Mouse (Mus musculus) hindbrain, embryonic 15.5 days (tissue): ENCODE results near the gene Sh2d7. TPM values are rescaled to one million over a fixed set of nuclear protein-coding genes. Genes with fewer than 3 reads are reported as not detected.
A peak's percentile ranks its signal among the peaks of the same experiment; 100 is the strongest.

Source experiments
- ATAC-seq: fragments of 200-750 bp; cut with Nextera tagmentation; 2 replicates; pipeline ENCODE4 v1.8.0; 2017; ENCODE audit warnings: low read depth, moderate number of reproducible peaks, moderate TSS enrichment; ENCODE audit not compliant: low FRiP score
- H3K27ac ChIP-seq: fragments of 300-500 bp; sonication (generic); replicated peaks from 2 replicates; pipeline ENCODE4 v1.5.1; 2015; ENCODE audit warnings: mild to moderate bottlenecking, inconsistent platforms
- H3K27me3 ChIP-seq: fragments of 300-500 bp; sonication (generic); 2 replicates; pipeline ENCODE4 v1.6.1; 2015; ENCODE audit warnings: control low read depth, inconsistent platforms
- H3K36me3 ChIP-seq: fragments of 300-500 bp; sonication (generic); 2 replicates; pipeline ENCODE4 v1.6.1; 2015; ENCODE audit warnings: control low read depth, inconsistent platforms
- H3K4me1 ChIP-seq: fragments of 300-500 bp; sonication (generic); replicated peaks from 2 replicates; pipeline ENCODE4 v1.6.1; 2015; ENCODE audit warnings: control low read depth, inconsistent platforms
- H3K4me2 ChIP-seq: fragments of 300-500 bp; sonication (generic); 2 replicates; pipeline ENCODE4 v1.6.1; 2015; ENCODE audit warnings: moderate library complexity, mild to moderate bottlenecking, inconsistent platforms
- H3K4me3 ChIP-seq: fragments of 300-500 bp; sonication (generic); 2 replicates; pipeline ENCODE4 v1.5.1; 2015; ENCODE audit warnings: mild to moderate bottlenecking, inconsistent platforms
- H3K9ac ChIP-seq: fragments of 300-500 bp; sonication (generic); 2 replicates; pipeline ENCODE4 v1.6.1; 2015; ENCODE audit warnings: inconsistent platforms
- H3K9me3 ChIP-seq: fragments of 300-500 bp; sonication (generic); 2 replicates; pipeline ENCODE4 v1.6.1; 2016; ENCODE audit warnings: control low read depth, inconsistent platforms
- WGBS: fragments of 180-500 bp; shearing (Covaris S2); methylation state at CpG from one replicate; pipeline ENCODE4 v1.1.7; 2015; 5-methylcytosine and 5-hydroxymethylcytosine counted together
- polyA plus RNA-seq: library from polyadenylated mRNA; unstranded; fragments of >200 nt; fragmentation: Nextera tagmentation; extraction: Ambion mirVana; gene quantifications from 2 replicates; pipeline ENCODE4 v1.2.1, GENCODE M21; 2015

The Sh2d7 gene
- polyA plus RNA-seq, 1 experiment from 2014 or later: not detected

DNA sequence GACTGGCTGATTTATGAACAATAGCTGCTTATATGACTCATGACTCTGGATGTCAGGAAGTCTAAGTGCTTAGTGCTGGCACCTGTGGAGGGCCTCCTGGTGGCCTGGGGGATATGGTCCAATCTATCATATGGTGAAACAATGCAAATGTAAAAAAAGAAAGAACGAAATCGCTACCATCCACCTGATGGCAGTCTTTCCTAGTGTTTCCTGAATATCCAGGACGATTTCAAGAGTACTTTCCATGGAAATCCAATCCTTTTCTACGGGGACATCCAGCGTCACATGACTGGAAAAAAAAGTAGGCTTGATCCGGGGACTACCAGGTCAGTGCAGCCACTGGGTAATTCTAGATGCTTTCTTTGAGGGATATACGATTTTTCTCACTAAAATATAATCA lies 11.1 kb upstream of the Sh2d7 start:
- peaks cover 3% of the 10 kb centered on the region; the same call in 1 of the 2 replicates for H3K4me1 ChIP-seq
- no peak overlapping the region for H3K9ac ChIP-seq
- no peak for ATAC-seq
- no peaks in the 10 kb centered on the region for H3K9me3 ChIP-seq
- 76% methylated on average over 7 of the region's 7 CpGs for WGBS
- no peak overlapping the region for H3K27ac ChIP-seq
- H3K4me2 ChIP-seq: no peak overlapping the region
- H3K27me3 ChIP-seq: no peaks in the 10 kb centered on the region
- H3K36me3 ChIP-seq: no peaks in the 10 kb centered on the region
- no peak overlapping the region for H3K4me3 ChIP-seq

GRCm38 (mm10) chr9:54529950-54530349 lies 8.8 kb upstream of the Sh2d7 start:
- no peak overlapping the region for H3K4me2 ChIP-seq
- H3K36me3 ChIP-seq: no peaks in the 10 kb centered on the region
- H3K4me3 ChIP-seq: no peak overlapping the region
- peaks cover 20% of the 10 kb centered on the region for H3K4me1 ChIP-seq
- no peak for ATAC-seq
- no peak overlapping the region for H3K9ac ChIP-seq
- H3K27me3 ChIP-seq: no peaks in the 10 kb centered on the region
- no peak overlapping the region for H3K27ac ChIP-seq
- WGBS: 63% methylated on average over 2 of the region's 2 CpGs
- no peaks in the 10 kb centered on the region for H3K9me3 ChIP-seq

DNA sequence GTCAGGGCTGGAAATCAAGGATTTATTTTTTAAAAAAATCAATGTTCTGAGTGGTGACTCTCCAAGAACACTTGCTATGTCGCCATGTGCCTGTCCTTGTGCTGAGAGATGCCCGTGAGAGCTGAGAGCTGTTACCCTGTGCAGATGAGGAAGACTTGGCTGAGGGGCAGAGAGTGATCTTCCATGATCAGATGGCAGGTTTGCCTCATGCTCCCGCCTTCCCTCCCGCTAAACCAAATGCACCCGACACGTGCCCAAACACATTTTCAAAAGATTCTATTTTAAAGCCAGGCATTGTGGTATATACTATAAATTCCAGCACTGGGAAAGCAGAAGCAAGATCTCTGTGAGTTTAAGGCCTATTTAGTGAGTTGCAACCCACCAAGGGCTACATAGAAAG lies 7.9 kb upstream of the Sh2d7 start:
- no peak overlapping the region for H3K27ac ChIP-seq
- 94% methylated on average over 6 of the region's 6 CpGs for WGBS
- no peaks in the 10 kb centered on the region for H3K36me3 ChIP-seq
- H3K9me3 ChIP-seq: no peaks in the 10 kb centered on the region
- no peak overlapping the region for H3K9ac ChIP-seq
- no peak overlapping the region for H3K4me3 ChIP-seq
- H3K4me2 ChIP-seq: no peak overlapping the region
- no peaks in the 10 kb centered on the region for H3K27me3 ChIP-seq
- peaks cover 20% of the 10 kb centered on the region for H3K4me1 ChIP-seq
- no peak for ATAC-seq

DNA sequence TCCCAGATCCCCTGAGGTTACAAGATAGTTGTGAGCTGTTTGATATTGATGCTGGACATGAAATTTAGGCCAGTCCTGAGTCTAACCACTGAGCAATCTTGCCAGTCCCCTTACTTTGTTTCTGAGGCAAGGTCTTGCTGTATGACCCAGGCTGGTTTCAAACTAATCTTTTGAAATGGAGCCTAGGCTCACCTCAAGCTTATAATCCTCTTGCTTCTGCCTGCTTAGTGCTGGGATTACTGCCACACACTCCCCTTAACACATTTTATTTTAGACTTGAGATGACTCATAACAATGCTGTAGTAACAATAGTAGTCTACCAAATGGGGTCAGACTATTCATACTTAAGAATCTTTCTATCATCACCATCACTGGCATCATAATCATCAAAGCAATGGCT lies 7.4 kb upstream of the Sh2d7 start:
- Histone ChIP-seq H3K27ac (no peak overlapping the region), H3K36me3 (no peaks in the 10 kb centered on the region), H3K4me3 (no peak overlapping the region), H3K27me3 (no peaks in the 10 kb centered on the region), H3K9me3 (no peaks in the 10 kb centered on the region), H3K4me2 (no peak overlapping the region), H3K4me1 (peaks cover 20% of the 10 kb centered on the region), H3K9ac (no peak overlapping the region)
- ATAC-seq: no peak

- no peak for ATAC-seq
- 75% methylated on average over 2 of the region's 2 CpGs for WGBS
Measured at GRCm38 (mm10) chr9:54532926-54533325, 5.9 kb upstream of the Sh2d7 start.

GRCm38 (mm10) chr9:54533975-54534374 lies 4.8 kb upstream of the Sh2d7 start:
- Histone ChIP-seq H3K36me3 (no peaks in the 10 kb centered on the region), H3K27me3 (no peaks in the 10 kb centered on the region), H3K9me3 (no peaks in the 10 kb centered on the region), H3K9ac (no peak overlapping the region), H3K4me3 (no peak overlapping the region), H3K4me2 (no peak overlapping the region), H3K27ac (peak overlapping the region; percentile 63; the same call in 1 of the 2 replicates), H3K4me1 (peaks cover 28% of the 10 kb centered on the region)
- WGBS: 25% methylated on average over 5 of the region's 5 CpGs
- peak; percentile 87 for ATAC-seq

More at GRCm38 (mm10) chr9:54532926-54533325, 5.9 kb upstream of the Sh2d7 start:
- Histone ChIP-seq H3K9me3 (no peaks in the 10 kb centered on the region), H3K4me3 (no peak overlapping the region), H3K36me3 (no peaks in the 10 kb centered on the region), H3K27me3 (no peaks in the 10 kb centered on the region), H3K4me2 (no peak overlapping the region), H3K9ac (no peak overlapping the region), H3K27ac (no peak overlapping the region; the same call in 1 of the 2 replicates), H3K4me1 (peaks cover 28% of the 10 kb centered on the region)

DNA sequence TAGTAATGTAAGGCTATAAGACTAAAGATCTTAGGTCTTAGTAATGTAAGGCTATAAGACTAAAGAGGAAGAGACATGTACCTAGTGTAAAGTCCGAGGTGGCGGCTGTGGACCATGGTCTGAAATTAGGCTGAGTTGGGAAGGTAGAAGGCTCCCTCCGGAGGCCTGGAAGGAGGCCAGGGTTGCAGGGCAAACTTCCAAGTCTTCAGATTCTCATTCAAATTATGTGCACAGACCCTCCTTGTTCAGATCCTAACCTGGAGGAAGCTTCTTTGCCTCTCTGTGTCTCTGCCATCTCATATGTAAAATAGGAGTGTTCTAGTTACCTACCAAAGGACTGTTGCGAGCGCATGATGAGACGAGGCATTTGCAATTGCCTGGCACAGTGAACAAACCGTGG lies 2.5 kb upstream of the Sh2d7 start:
- ATAC-seq: no peak

DNA sequence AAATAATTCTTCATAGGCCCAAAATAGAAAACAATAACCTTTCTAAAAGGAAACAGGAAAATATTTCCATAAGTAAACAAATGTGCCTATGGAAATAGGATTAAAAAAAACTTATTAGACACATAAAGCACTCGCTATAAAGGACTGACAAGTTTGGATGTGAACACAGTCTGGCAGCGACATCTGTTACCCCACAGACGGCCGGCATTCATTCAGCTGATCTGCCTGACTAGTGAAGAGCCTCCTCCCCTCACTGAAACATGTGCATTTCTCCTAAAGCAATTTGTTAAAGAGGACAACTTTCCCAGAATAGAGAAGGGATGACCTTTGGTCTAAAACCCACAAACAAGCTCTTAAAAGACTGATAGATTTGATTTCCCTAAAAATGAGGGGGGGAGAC lies 1.8 kb upstream of the Sh2d7 start:
- Histone ChIP-seq H3K4me1 (peaks cover 28% of the 10 kb centered on the region), H3K9ac (no peak overlapping the region), H3K4me2 (no peak overlapping the region), H3K27me3 (no peaks in the 10 kb centered on the region), H3K9me3 (no peaks in the 10 kb centered on the region), H3K36me3 (no peaks in the 10 kb centered on the region), H3K27ac (0 out of 2 replicates have a peak overlapping the region, but pooled peaks have one; percentile 30), H3K4me3 (no peak overlapping the region)
- WGBS: 15% methylated on average over 4 of the region's 4 CpGs
- ATAC-seq: no peak

More for the DNA sequence above, 2.5 kb upstream of the Sh2d7 start:
- Histone ChIP-seq H3K4me2 (no peak overlapping the region), H3K27ac (0 out of 2 replicates have a peak overlapping the region, but pooled peaks have one; percentile 10), H3K27me3 (no peaks in the 10 kb centered on the region), H3K9ac (no peak overlapping the region), H3K4me3 (no peak overlapping the region), H3K4me1 (peaks cover 28% of the 10 kb centered on the region), H3K36me3 (no peaks in the 10 kb centered on the region), H3K9me3 (no peaks in the 10 kb centered on the region)
- 52% methylated on average over 7 of the region's 7 CpGs for WGBS

GRCm38 (mm10) chr9:54537480-54537879 lies 1.3 kb upstream of the Sh2d7 start:
- Histone ChIP-seq H3K4me1 (peaks cover 27% of the 10 kb centered on the region), H3K4me3 (no peak overlapping the region), H3K27ac (0 out of 2 replicates have a peak overlapping the region, but pooled peaks have one; percentile 30), H3K9ac (no peak overlapping the region), H3K27me3 (no peaks in the 10 kb centered on the region), H3K9me3 (no peaks in the 10 kb centered on the region), H3K36me3 (no peaks in the 10 kb centered on the region), H3K4me2 (no peak overlapping the region)
- 72% methylated on average over 3 of the region's 3 CpGs for WGBS
- no peak for ATAC-seq

- 94% methylated on average over 3 of the region's 3 CpGs for whole genome bisulfite sequencing
- H3K36me3 ChIP-seq: no peaks in the 10 kb centered on the region
- no peak overlapping the region for H3K4me3 ChIP-seq
- H3K27me3 ChIP-seq: no peaks in the 10 kb centered on the region
- no peak overlapping the region for H3K27ac ChIP-seq
- H3K4me1 ChIP-seq: peaks cover 20% of the 10 kb centered on the region
- no peak for ATAC-seq
- no peak overlapping the region for H3K9ac ChIP-seq
- H3K9me3 ChIP-seq: no peaks in the 10 kb centered on the region
- H3K4me2 ChIP-seq: no peak overlapping the region
Measured at GRCm38 (mm10) chr9:54538244-54538643, 540 bp upstream of the Sh2d7 start.

GRCm38 (mm10) chr9:54540801-54541200 lies 2.0 kb downstream of the Sh2d7 start:
- no peak overlapping the region for H3K4me2 ChIP-seq
- no peaks in the 10 kb centered on the region for H3K36me3 ChIP-seq
- H3K9me3 ChIP-seq: no peaks in the 10 kb centered on the region
- WGBS: 79% methylated on average over 5 of the region's 5 CpGs
- H3K4me3 ChIP-seq: no peak overlapping the region
- H3K4me1 ChIP-seq: peaks cover 8% of the 10 kb centered on the region; the same call in 1 of the 2 replicates
- no peak overlapping the region for H3K9ac ChIP-seq
- H3K27ac ChIP-seq: no peak overlapping the region
- no peak for ATAC-seq
- H3K27me3 ChIP-seq: no peaks in the 10 kb centered on the region

DNA sequence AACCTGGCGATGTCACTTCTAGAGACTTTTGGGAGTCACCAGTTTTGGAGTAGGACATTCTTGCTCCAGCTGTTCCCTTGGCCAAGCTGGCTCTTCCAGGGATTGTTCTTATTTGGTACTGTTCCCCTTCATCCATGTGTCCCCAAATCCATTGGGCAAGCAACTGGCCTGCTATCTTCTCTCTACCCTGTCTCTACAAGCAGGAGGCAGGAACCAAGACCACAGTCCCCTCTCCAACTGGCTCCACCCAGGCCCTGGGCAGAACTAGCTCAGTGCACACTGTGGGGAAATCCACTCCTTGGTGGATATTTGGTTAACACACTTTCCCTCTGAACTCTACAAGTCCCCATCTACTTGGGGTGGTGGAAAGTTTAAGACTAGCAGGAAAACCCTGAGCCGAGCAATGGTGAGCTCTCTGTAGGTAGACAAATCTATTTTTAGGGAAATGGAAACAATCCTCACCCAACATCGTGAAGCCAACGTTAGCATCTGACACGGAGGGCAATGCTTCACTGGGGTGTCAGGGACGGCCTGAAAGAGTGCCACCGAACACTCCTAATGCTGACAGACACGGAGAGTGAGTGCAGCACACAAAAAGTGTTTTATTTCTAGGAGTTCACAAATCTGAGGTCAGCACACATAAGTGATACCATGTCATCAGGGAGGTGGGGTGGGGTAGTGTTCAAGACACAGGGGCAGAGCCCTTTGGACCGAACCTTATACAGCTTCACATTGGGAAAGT lies 5.6 kb downstream of the Sh2d7 start:
- Histone ChIP-seq H3K4me3 (no peak overlapping the region), H3K27me3 (no peaks in the 10 kb centered on the region), H3K9ac (no peak overlapping the region), H3K9me3 (no peaks in the 10 kb centered on the region), H3K27ac (no peak overlapping the region), H3K4me2 (no peak overlapping the region), H3K4me1 (no peaks in the 10 kb centered on the region), H3K36me3 (0 out of 2 replicates have a peak, but pooled peaks cover 5% of the 10 kb centered on the region)
- WGBS: 87% methylated on average over 9 of the region's 9 CpGs
- no peak for ATAC-seq

GRCm38 (mm10) chr9:54544954-54545315 lies 6.2 kb downstream of the Sh2d7 start:
- Histone ChIP-seq H3K9ac (no peak overlapping the region), H3K27ac (no peak overlapping the region), H3K36me3 (0 out of 2 replicates have a peak, but pooled peaks cover 7% of the 10 kb centered on the region), H3K4me3 (no peak overlapping the region), H3K4me2 (no peak overlapping the region), H3K4me1 (no peaks in the 10 kb centered on the region), H3K27me3 (no peaks in the 10 kb centered on the region), H3K9me3 (no peaks in the 10 kb centered on the region)
- no peak for ATAC-seq
- 94% methylated on average over 4 of the region's 4 CpGs for WGBS
